Mouse (Mus musculus): ENCODE measurements around the gene Gng4.

GRCm38 (mm10) chr13:13777052-13777451 is 6.8 kb upstream of the Gng4 start:
- TF ChIP-seq CTCF (conservative IDR thresholded peaks at IDR 0.05; ENCODE audit: low read length) (no peak), NANOG (IDR thresholded peaks at IDR 0.05; ENCODE audit: borderline replicate concordance, low read length) (no peak), POU5F1 (IDR thresholded peaks at IDR 0.05; ENCODE audit: borderline replicate concordance, low read length) (no peak)

Data from E14TG2a.4 (cell line).